ENCODE assay signal across 8 mouse cellular contexts in genomic region chr1:180571018-180571589, GRCm38 (mm10). TPM values are rescaled to one million over a fixed set of nuclear protein-coding genes. Genes with fewer than 3 reads are reported as not detected.
A peak's percentile ranks its signal among the peaks of the same experiment; 100 is the strongest.
DNase-seq lines count a peak whose midpoint lies in the region; ATAC-seq and TF ChIP-seq lines count a peak whose summit lies in the region.

No protein-coding gene starts in this region.

- H3K4me1 ChIP-seq in erythroblast, embryonic 14.5 days (ENCODE audit: control insufficient read depth) = peaks cover 51% of the 10 kb centered on the region
- H3K4me1 ChIP-seq in ES-E14 (ENCODE audit: control insufficient read depth in 2 of 2, insufficient read depth in 2 of 2, low read length in 2 of 2, poor library complexity in 1 of 2) = peaks cover 15 to 19% of the 10 kb centered on the region in 2 experiments
- peaks cover 27% of the 10 kb centered on the region for H3K4me1 ChIP-seq in forebrain, embryonic 16.5 days (replicated peaks; ENCODE audit: control insufficient read depth, insufficient read depth, low read length)
- H3K4me1 ChIP-seq in liver, embryonic 15.5 days (replicated peaks) = peaks cover 51% of the 10 kb centered on the region

- no peaks in the 10 kb centered on the region for H3K9me3 ChIP-seq in erythroblast, embryonic 14.5 days (ENCODE audit: control insufficient read depth, low read length)
- H3K9me3 ChIP-seq in ES-E14 (ENCODE audit: control insufficient read depth, insufficient read depth, low read depth, low read length) = no peaks in the 10 kb centered on the region
- H3K9me3 ChIP-seq in forebrain, embryonic 16.5 days (ENCODE audit: control insufficient read depth, low read length) = no peaks in the 10 kb centered on the region
- H3K9me3 ChIP-seq in liver, embryonic 15.5 days (replicated peaks) = no peaks in the 10 kb centered on the region

- WGBS in forebrain, embryonic 16.5 days = 78% methylated on average over 8 of the region's 8 CpGs
- WGBS in liver, embryonic 15.5 days (ENCODE audit: insufficient replicate concordance) = 74% methylated on average over 8 of the region's 8 CpGs

- H3K36me3 ChIP-seq in erythroblast, embryonic 14.5 days (ENCODE audit: control insufficient read depth) = peaks cover 42% of the 10 kb centered on the region
- peaks cover 23% of the 10 kb centered on the region for H3K36me3 ChIP-seq in ES-E14 (ENCODE audit: control insufficient read depth, insufficient read depth, low read length, poor library complexity, severe bottlenecking)
- H3K36me3 ChIP-seq in forebrain, embryonic 16.5 days (ENCODE audit: control insufficient read depth, insufficient read depth) = peaks cover 5% of the 10 kb centered on the region
- H3K36me3 ChIP-seq in liver, embryonic 15.5 days (replicated peaks) = peaks cover 19% of the 10 kb centered on the region

- peak overlapping the region; percentile 88 for H3K4me3 ChIP-seq in erythroblast, embryonic 14.5 days (replicated peaks)
- H3K4me3 ChIP-seq in ES-E14 (ENCODE audit: insufficient read depth in 1 of 2, low read depth in 1 of 2, low read length in 2 of 2, poor library complexity in 1 of 2, severe bottlenecking in 1 of 2) = peak overlapping the region; percentile 84 to 96
- no peak overlapping the region; the same call in 1 of the 2 replicates for H3K4me3 ChIP-seq in forebrain, embryonic 16.5 days (replicated peaks; ENCODE audit: low read length)
- H3K4me3 ChIP-seq in liver, embryonic 15.5 days (replicated peaks) = peak overlapping the region; percentile 70

- peak overlapping the region; percentile 83; the same call in 1 of the 2 replicates for H3K27ac ChIP-seq in ES-E14 (ENCODE audit: insufficient read depth, low read depth, low read length, poor library complexity, severe bottlenecking)
- no peak overlapping the region for H3K27ac ChIP-seq in forebrain, embryonic 16.5 days (ENCODE audit: low read length)
- H3K27ac ChIP-seq in liver, embryonic 15.5 days (replicated peaks) = peak overlapping the region; percentile 53; the same call in 1 of the 2 replicates

- in situ Hi-C loops in ES-E14 (cut with MboI; ENCODE audit: low sequenced_read_pairs in 2 of 2, unreplicated experiment in 2 of 2) = no loop called here

- peak overlapping the region; percentile 60; the same call in 1 of the 2 replicates for H3K9ac ChIP-seq in ES-E14 (ENCODE audit: insufficient read depth, low read depth, low read length, poor library complexity, severe bottlenecking)
- H3K9ac ChIP-seq in forebrain, embryonic 16.5 days (replicated peaks; ENCODE audit: low read depth, low read length) = no peak overlapping the region
- no peak overlapping the region for H3K9ac ChIP-seq in liver, embryonic 15.5 days

- H3K4me2 ChIP-seq in forebrain, embryonic 16.5 days (ENCODE audit: low read length) = peak overlapping the region; percentile 95
- peak overlapping the region; percentile 93 for H3K4me2 ChIP-seq in liver, embryonic 15.5 days

- no peaks in the 10 kb centered on the region for H3K27me3 ChIP-seq in erythroblast, embryonic 14.5 days (ENCODE audit: control insufficient read depth)
- no peaks in the 10 kb centered on the region for H3K27me3 ChIP-seq in forebrain, embryonic 16.5 days (replicated peaks; ENCODE audit: control insufficient read depth, insufficient read depth, low read length)
- H3K27me3 ChIP-seq in liver, embryonic 15.5 days = no peaks in the 10 kb centered on the region

- DNase-seq in ES-E14 (ENCODE audit: low read depth, low spot score) = no peak
- DNase-seq in urinary bladder, postnatal 14 days (ENCODE audit: low spot score) = no peak
- no peak for DNase-seq in adrenal gland, postnatal 36 days
- no peak for DNase-seq in gastrocnemius, adult 18-20 months (ENCODE audit: low spot score)

- ATAC-seq in erythroblast, adult 5-6 weeks (replicated peaks; ENCODE audit: low FRiP score, poor library complexity, severe bottlenecking) = no peak
- no peak for ATAC-seq in forebrain, embryonic 16.5 days
- no peak for ATAC-seq in liver, embryonic 15.5 days (ENCODE audit: insufficient read depth)

TF ChIP-seq in ES-E14, 5 proteins besides CTCF, POLR2A, EP300 and RAD21:
- TF ChIP-seq ZNF384 (IDR thresholded peaks at IDR 0.05; ENCODE audit: low read depth, low read length) (peak; percentile 93), ZC3H11A (IDR thresholded peaks at IDR 0.05; ENCODE audit: borderline replicate concordance, low read depth, low read length) (no peak)

RNA-seq across cellular contexts. Expression of gene Parp1, which starts 2.4 kb away (rescaled TPM):
- polyA plus RNA-seq in erythroblast, embryonic 14.5 days (2012) = 3.5 and 4.1 TPM in 2 replicates
- total RNA-seq in erythroblast, adult 5-6 weeks (2015; ENCODE audit: low replicate concordance) = 13.4 and 20.6 TPM in 2 replicates
- 23.5 and 26.2 TPM in 2 replicates for total RNA-seq in erythroblast, adult 5-6 weeks (2017; ENCODE audit: low replicate concordance)
- 271 and 296 TPM in 2 replicates for total RNA-seq in ES-E14 (2012; rRNA removed)
- polyA plus RNA-seq in forebrain, embryonic 16.5 days (2015; fragmentation: Nextera tagmentation; extraction: Ambion mirVana) = 138 and 156 TPM in 2 replicates
- 54.5 and 62.7 TPM in 2 replicates for polyA plus RNA-seq in liver, embryonic 15.5 days (2015; fragmentation: Nextera tagmentation; extraction: Ambion mirVana)
- total RNA-seq in adrenal gland, postnatal 36 days (2021) = 10 to 100 TPM; 68.0 to 91.2 TPM
- 10 to 100 TPM; 57.0 to 64.2 TPM for total RNA-seq in gastrocnemius, adult 18-20 months (2021)
